Mouse (Mus musculus) midbrain, embryonic 12.5 days (tissue): Measurements from ENCODE around the gene Lama5. TPM values are rescaled to one million over a fixed set of nuclear protein-coding genes. Genes with fewer than 3 reads are reported as not detected.

Experiments
- ATAC-seq: fragments of 200-750 bp; cut with Nextera tagmentation; 2 replicates; pipeline ENCODE4 v1.8.0; 2017; ENCODE audit warnings: low read depth, moderate TSS enrichment, moderate library complexity; ENCODE audit not compliant: low FRiP score
- H3K27ac ChIP-seq: fragments of 300-500 bp; sonication (generic); replicated peaks from 2 replicates; pipeline ENCODE4 v1.5.1; 2016; ENCODE audit warnings: mild to moderate bottlenecking
- H3K27me3 ChIP-seq: fragments of 300-500 bp; sonication (generic); 2 replicates; pipeline ENCODE4 v1.6.1; 2016; ENCODE audit warnings: mild to moderate bottlenecking
- H3K36me3 ChIP-seq: fragments of 300-500 bp; sonication (generic); 2 replicates; pipeline ENCODE4 v1.6.1; 2016
- H3K4me1 ChIP-seq: fragments of 300-500 bp; sonication (generic); 2 replicates; pipeline ENCODE4 v1.6.1; 2016
- H3K4me2 ChIP-seq: fragments of 300-500 bp; sonication (generic); replicated peaks from 2 replicates; pipeline ENCODE4 v1.6.1; 2016; ENCODE audit warnings: mild to moderate bottlenecking, moderate library complexity
- H3K4me3 ChIP-seq: fragments of 300-500 bp; sonication (generic); 2 replicates; pipeline ENCODE4 v1.5.1; 2016; ENCODE audit warnings: mild to moderate bottlenecking
- H3K9ac ChIP-seq: fragments of 300-500 bp; sonication (generic); replicated peaks from 2 replicates; pipeline ENCODE4 v1.6.1; 2016; ENCODE audit warnings: mild to moderate bottlenecking, moderate library complexity
- H3K9me3 ChIP-seq: fragments of 300-500 bp; sonication (generic); 2 replicates; pipeline ENCODE4 v1.6.1; 2016; ENCODE audit warnings: mild to moderate bottlenecking
- WGBS: fragments of 180-500 bp; shearing (Covaris S2); methylation state at CpG from one replicate; pipeline ENCODE4 v1.1.7; 2016; 5-methylcytosine and 5-hydroxymethylcytosine counted together
- polyA plus RNA-seq: library from polyadenylated mRNA; unstranded; fragments of >200 nt; fragmentation: Nextera tagmentation; extraction: Ambion mirVana; gene quantifications from 2 replicates; pipeline ENCODE4 v1.2.1, GENCODE M21; 2016

The Lama5 gene
- 1.7 and 3.2 TPM in 2 replicates for polyA plus RNA-seq

GRCm38 (mm10) chr2:180225762-180226378 is at the start of gene Lama5:
Gene Lama5, minus strand, starts transcription at chr2:180225859.
- Histone ChIP-seq H3K36me3 (no peaks in the 10 kb centered on the region), H3K9me3 (no peaks in the 10 kb centered on the region), H3K27ac (no peak within 1 kb of the TSS), H3K4me2 (peak within 1 kb of the TSS; percentile 100), H3K27me3 (peaks cover 65% of the 10 kb centered on the region), H3K4me1 (peaks cover 47% of the 10 kb centered on the region), H3K9ac (peak within 1 kb of the TSS; percentile 63), H3K4me3 (peak within 1 kb of the TSS; percentile 60)
- under 1% methylated on average over 36 of the region's 37 CpGs for WGBS
- peak; percentile 73 for ATAC-seq

- Histone ChIP-seq H3K4me1 (peaks cover 41% of the 10 kb centered on the region), H3K27ac (no peak overlapping the region), H3K4me3 (no peak overlapping the region), H3K36me3 (peaks cover 11% of the 10 kb centered on the region), H3K9ac (no peak overlapping the region), H3K9me3 (no peaks in the 10 kb centered on the region), H3K4me2 (no peak overlapping the region), H3K27me3 (peaks cover 28% of the 10 kb centered on the region)
- ATAC-seq = no peak
- WGBS = 79% methylated on average over 2 of the region's 2 CpGs
Measured at GRCm38 (mm10) chr2:180274523-180274922, 48.9 kb upstream of the Lama5 start.

- peak within 1 kb of the TSS; percentile 66; the same call in 1 of the 2 replicates for H3K27ac ChIP-seq
- H3K9me3 ChIP-seq = no peaks in the 10 kb centered on the region
- H3K4me1 ChIP-seq = peaks cover 41% of the 10 kb centered on the region
- peak within 1 kb of the TSS; percentile 98 for H3K4me2 ChIP-seq
- peak; percentile 96 for ATAC-seq
- H3K27me3 ChIP-seq = peaks cover 28% of the 10 kb centered on the region
- peak within 1 kb of the TSS; percentile 79 for H3K4me3 ChIP-seq
- H3K36me3 ChIP-seq = peaks cover 17% of the 10 kb centered on the region
- 9% methylated on average over 59 of the region's 68 CpGs for WGBS
- peak within 1 kb of the TSS; percentile 93 for H3K9ac ChIP-seq
Measured at GRCm38 (mm10) chr2:180273394-180274244, 48.0 kb upstream of the Lama5 start, which contains the start of gene Cables2. Gene Cables2, minus strand, starts transcription at chr2:180273496.

DNA sequence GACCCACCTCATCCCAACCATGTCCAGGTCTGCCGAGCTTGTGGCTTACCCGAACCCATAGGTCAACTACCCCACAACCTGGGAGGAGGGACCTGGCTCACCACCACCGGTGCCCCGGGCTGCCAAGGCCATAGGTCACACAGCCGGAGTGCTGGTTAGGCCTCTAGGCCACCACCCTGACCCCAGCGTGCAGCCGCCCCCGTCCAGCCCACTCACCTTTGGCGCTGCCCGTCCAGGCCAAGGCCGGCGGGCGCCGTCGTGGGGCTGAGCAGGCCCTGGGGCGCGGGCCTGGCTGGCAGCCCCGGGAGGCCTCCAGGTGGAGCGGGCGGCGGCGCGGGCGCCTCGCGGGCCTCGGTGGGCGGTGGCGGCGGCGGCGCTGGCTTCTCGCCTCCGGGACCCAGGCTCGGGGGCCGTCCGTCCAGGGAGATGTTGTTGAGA is 47.2 kb upstream of the Lama5 start:
- Histone ChIP-seq H3K36me3 (peaks cover 23% of the 10 kb centered on the region), H3K9ac (peak overlapping the region; percentile 93), H3K4me2 (peak overlapping the region; percentile 98), H3K27ac (peak overlapping the region; percentile 66; the same call in 1 of the 2 replicates), H3K4me3 (peak overlapping the region; percentile 79), H3K27me3 (peaks cover 28% of the 10 kb centered on the region), H3K4me1 (peaks cover 43% of the 10 kb centered on the region), H3K9me3 (no peaks in the 10 kb centered on the region)
- under 1% methylated on average over 37 of the region's 37 CpGs for whole genome bisulfite sequencing
- peak; percentile 28 for ATAC-seq

DNA sequence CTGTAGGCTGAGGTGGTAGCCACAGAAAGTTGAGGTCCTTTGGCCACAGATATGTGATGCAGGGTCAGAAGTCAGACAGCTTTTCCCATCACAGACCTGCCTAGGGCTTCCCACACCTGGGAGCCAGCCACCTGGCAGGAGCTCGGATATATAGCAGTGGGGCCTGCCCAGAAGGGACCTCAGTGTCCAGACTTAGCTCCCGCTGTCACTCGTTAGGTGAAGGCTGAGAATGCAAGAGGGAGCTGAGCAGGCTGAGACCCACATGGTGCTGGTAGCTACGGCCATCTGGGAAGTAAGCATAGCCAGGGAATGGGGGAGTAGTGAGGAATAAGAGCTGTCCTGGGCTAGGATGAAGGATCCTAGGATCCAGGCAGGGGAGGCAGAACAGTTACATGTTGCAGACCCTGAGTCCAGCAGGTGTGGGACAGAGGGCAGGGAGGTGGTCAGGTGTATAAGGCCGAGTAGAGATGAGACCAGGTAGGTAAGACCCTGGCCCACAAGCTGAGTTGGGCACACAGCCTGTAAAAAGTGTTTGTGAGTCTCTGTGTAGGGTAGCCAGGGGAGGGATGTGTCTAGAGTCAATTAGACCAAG is 46.2 kb upstream of the Lama5 start:
- Histone ChIP-seq H3K27me3 (peaks cover 25% of the 10 kb centered on the region), H3K4me1 (peaks cover 43% of the 10 kb centered on the region), H3K4me3 (peak overlapping the region; percentile 79), H3K27ac (no peak overlapping the region), H3K9me3 (no peaks in the 10 kb centered on the region), H3K36me3 (peaks cover 32% of the 10 kb centered on the region), H3K9ac (peak overlapping the region; percentile 93; the same call in 1 of the 2 replicates), H3K4me2 (peak overlapping the region; percentile 98)
- WGBS = 80% methylated on average over 5 of the region's 5 CpGs
- no peak for ATAC-seq

GRCm38 (mm10) chr2:180270537-180271255 is 45.0 kb upstream of the Lama5 start:
- H3K4me1 ChIP-seq = peaks cover 34% of the 10 kb centered on the region
- no peak overlapping the region for H3K27ac ChIP-seq
- peaks cover 20% of the 10 kb centered on the region for H3K27me3 ChIP-seq
- H3K36me3 ChIP-seq = peaks cover 44% of the 10 kb centered on the region
- H3K4me3 ChIP-seq = no peak overlapping the region
- no peak overlapping the region for H3K9ac ChIP-seq
- WGBS = 83% methylated on average over 7 of the region's 7 CpGs
- ATAC-seq = no peak
- H3K4me2 ChIP-seq = no peak overlapping the region
- no peaks in the 10 kb centered on the region for H3K9me3 ChIP-seq

DNA sequence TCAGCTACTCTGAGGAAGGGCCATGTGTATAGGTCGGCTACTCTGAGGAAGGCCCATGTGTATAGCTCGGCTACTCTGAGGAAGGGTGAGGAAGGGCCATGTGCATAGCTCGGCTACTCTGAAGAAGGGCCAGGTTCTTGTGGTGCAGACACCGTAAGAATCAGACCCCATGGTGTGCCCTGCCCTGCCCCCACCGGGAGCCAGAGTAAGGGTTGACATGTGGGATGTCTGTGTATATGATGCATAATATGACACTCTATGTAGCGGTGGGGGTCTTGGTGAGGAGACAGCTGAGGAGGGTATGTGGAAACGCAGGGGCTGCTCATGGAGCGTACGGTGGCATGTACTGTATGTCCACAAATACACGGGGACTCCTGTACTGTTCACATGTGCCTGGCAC is 43.7 kb upstream of the Lama5 start:
- no peak overlapping the region for H3K27ac ChIP-seq
- ATAC-seq = no peak
- H3K9ac ChIP-seq = no peak overlapping the region
- H3K36me3 ChIP-seq = peaks cover 46% of the 10 kb centered on the region
- H3K9me3 ChIP-seq = no peaks in the 10 kb centered on the region
- H3K4me1 ChIP-seq = peaks cover 34% of the 10 kb centered on the region
- peaks cover 6% of the 10 kb centered on the region for H3K27me3 ChIP-seq
- 91% methylated on average over 10 of the region's 10 CpGs for WGBS
- no peak overlapping the region for H3K4me3 ChIP-seq
- H3K4me2 ChIP-seq = no peak overlapping the region

DNA sequence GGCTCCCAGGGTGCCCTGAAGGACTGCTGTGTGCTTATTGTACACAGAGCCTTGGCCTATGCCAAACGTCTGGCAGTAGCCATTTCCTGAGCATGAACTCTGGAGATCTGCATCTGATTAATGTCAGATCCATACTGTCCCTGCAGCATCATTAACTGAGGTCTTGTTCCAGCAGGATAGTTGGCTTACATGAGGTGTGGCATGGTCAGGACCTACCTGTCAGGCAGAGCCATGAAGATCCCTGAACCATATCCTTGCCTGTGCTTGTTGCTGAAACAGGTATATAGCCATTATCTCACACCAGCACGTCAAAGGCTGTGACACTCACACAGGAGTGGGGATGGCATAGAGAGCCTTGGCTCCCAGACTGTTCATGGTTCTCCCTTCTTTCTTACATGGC is 42.3 kb upstream of the Lama5 start:
- WGBS = 72% methylated on average over 2 of the region's 2 CpGs
- H3K4me1 ChIP-seq = peaks cover 30% of the 10 kb centered on the region
- H3K4me2 ChIP-seq = no peak overlapping the region
- no peak for ATAC-seq
- no peak overlapping the region for H3K4me3 ChIP-seq
- no peaks in the 10 kb centered on the region for H3K9me3 ChIP-seq
- H3K9ac ChIP-seq = no peak overlapping the region
- peaks cover 60% of the 10 kb centered on the region for H3K36me3 ChIP-seq
- H3K27ac ChIP-seq = peak overlapping the region; percentile 20; the same call in 1 of the 2 replicates
- no peaks in the 10 kb centered on the region for H3K27me3 ChIP-seq

- WGBS = 90% methylated on average over 10 of the region's 10 CpGs
Measured at GRCm38 (mm10) chr2:180262891-180263290, 37.2 kb upstream of the Lama5 start.

GRCm38 (mm10) chr2:180262441-180262840 is 36.8 kb upstream of the Lama5 start:
- WGBS = 86% methylated on average over 3 of the region's 3 CpGs
- no peak for ATAC-seq
- Histone ChIP-seq H3K27me3 (no peaks in the 10 kb centered on the region), H3K27ac (no peak overlapping the region), H3K9me3 (no peaks in the 10 kb centered on the region), H3K36me3 (peaks cover 78% of the 10 kb centered on the region), H3K4me2 (no peak overlapping the region), H3K4me3 (no peak overlapping the region), H3K9ac (no peak overlapping the region), H3K4me1 (peaks cover 8% of the 10 kb centered on the region)

More at GRCm38 (mm10) chr2:180262891-180263290, 37.2 kb upstream of the Lama5 start:
- Histone ChIP-seq H3K4me2 (no peak overlapping the region), H3K27ac (no peak overlapping the region), H3K27me3 (no peaks in the 10 kb centered on the region), H3K9me3 (no peaks in the 10 kb centered on the region), H3K4me1 (peaks cover 7% of the 10 kb centered on the region), H3K9ac (no peak overlapping the region), H3K36me3 (peaks cover 83% of the 10 kb centered on the region), H3K4me3 (no peak overlapping the region)
- no peak for ATAC-seq

- Histone ChIP-seq H3K9ac (no peak overlapping the region), H3K27ac (no peak overlapping the region), H3K4me3 (no peak overlapping the region), H3K9me3 (no peaks in the 10 kb centered on the region), H3K4me2 (no peak overlapping the region), H3K4me1 (peaks cover 8% of the 10 kb centered on the region), H3K27me3 (no peaks in the 10 kb centered on the region), H3K36me3 (peaks cover 74% of the 10 kb centered on the region)
- WGBS = 94% methylated on average over 7 of the region's 7 CpGs
- ATAC-seq = no peak
Measured at GRCm38 (mm10) chr2:180261901-180262300, 36.2 kb upstream of the Lama5 start.
